Mouse (Mus musculus) right cerebral cortex, postnatal 25 days (tissue): ENCODE measurements around the gene Pnpo.

Experiments used
- DNase-seq: peaks from one replicate; pipeline ENCODE4 v3.0.0; 2022

The Pnpo gene

DNA sequence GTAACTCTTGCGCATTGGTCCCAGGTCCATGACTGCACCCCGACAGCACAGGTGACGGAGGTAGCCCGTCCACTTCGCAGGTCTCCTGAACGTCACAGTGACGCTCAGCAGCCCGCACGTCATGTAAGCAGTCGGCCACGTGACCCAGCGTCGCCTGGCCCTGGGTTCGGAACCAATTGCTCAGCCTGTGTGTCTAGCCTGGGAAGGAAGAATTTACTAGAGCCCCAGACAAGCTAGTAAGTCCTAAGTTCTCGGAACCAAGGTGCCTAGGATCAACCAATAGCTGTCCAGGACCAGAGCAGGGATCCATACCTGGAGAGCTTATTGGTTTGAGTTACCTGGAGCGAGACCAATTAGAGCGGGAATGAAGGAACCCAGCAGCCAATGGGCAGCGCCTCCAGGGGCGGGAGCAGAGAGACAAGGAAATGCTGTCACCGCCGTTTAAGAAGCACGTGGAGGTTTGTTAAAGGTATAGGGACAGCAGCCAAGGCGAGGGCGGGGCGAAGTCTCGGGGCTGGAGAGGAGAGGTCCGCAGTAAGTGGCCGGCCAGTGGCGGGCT, at the start of gene Pnpo:
Pnpo (minus strand) TSS at position 241 of the 559 bp plus-strand sequence.
- DNase-seq: peak; percentile 91

DNA sequence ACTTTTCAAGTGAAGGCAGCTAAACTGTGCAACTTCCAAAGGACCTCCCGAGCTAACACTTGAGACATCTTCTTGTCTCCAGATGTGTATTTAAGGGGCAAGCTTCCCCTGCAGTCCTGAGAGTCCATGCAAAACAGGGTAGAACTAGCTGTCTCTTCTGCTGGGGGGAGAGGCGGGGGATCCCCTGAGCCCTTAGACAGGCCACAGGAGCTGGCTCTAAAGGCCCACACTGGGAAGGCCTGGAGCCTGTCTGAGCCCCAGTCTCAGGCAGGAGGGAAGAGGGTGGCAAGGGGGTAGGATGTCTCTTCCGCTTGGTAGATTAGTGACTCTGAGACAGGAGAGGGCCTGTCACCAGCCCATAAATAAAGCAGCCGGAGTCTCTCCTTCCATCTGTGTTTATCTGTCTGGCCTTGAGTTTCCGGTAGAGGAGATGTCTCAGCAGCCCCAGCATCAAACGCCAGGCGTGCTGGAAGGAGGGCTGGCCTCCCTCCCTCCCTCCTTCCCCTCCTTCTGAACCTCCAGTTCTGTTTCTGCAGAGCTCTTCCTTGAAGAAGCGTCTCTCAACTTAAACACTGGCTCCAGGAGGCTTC, 49.0 kb upstream of the Pnpo start:
- DNase-seq: no peak

- DNase-seq: no peak
Measured at GRCm38 (mm10) chr11:96991501-96991900, 47.7 kb upstream of the Pnpo start.

DNA sequence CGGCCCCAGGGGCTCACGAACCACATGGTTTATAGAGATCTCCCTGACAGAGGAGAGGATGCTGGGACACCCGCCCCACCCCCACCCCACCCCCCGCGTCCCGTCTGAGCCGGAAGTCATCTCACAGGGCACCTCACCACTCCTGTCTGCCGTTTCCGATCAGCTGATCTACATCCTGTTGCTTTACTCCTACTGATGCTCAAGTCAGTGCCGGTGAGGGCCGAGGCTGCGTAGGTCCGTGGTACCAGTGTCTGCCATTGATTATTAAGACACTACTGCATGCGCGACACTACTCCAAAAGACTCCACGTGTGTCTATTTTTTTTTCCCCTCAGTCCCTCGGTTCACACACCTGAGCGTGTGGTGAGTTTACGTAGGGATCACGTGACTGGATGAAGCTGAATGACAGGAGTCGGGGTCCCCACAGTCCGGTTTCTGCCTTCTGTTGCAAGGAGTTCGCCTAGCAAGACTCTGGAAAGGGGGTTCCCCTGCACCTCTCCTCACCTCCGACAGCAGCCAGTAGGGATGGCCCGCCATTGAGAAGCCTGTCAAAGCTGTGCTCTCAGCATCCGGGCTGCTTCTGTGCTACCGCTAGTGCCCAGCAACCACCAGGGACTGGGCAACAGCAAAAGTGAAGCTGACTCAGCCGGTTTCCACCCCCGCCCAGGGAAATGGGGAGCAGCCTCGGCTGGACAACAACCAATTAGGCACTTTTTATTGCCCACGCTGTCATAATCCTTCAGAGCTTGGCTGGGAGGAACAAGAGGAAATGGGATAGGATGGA, 44.3 kb upstream of the Pnpo start:
- no peak for DNase-seq

GRCm38 (mm10) chr11:96986463-96986862, 42.7 kb upstream of the Pnpo start:
- no peak for DNase-seq

- no peak for DNase-seq
Measured at GRCm38 (mm10) chr11:96984903-96985302, 41.1 kb upstream of the Pnpo start.

- DNase-seq: no peak
Measured at GRCm38 (mm10) chr11:96982859-96983258, 39.1 kb upstream of the Pnpo start, which contains the start of gene Sp2. Sp2 (minus strand) TSS chr11:96982959.

DNA sequence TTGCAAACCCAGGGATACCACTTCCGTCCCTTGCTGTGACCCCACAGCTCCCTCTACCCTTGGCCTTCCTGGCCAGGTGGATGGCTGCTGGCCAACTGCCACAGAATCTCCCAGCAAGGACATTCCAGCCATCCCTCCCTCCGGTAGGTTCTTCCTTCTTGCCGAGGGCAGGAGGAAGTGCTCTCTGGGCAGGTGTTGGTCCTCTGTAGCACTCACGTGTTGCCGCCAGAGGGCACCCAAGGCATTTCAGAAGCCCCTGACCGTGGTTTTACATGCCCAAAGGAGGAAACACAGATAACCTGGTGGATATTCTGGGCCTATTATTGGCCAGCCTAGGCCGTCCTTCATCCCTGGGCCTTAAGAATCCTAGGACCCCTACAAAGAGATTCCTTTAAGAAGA, 38.6 kb upstream of the Pnpo start:
- DNase-seq: peak; percentile 72

DNA sequence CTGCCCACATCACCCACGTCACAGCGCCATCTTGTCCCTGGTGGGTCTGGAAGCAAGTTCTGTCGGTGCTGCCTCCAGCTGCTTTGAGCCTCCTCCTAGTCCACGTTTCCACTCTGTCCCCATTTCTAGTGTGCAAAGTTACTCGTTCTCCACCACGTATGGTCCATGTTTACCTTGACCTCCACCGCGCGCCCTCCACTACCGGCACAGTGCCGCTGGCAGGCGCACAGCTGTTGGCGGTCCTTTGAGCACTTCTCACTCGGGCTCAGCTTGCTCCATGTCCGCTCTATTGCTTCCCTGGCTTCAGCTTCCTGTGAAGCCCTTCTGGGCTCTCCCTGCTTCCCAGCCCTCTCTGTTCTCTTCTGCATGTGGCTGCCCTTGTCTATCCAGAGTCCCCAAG, 37.7 kb upstream of the Pnpo start:
- no peak for DNase-seq

- no peak for DNase-seq
Measured at GRCm38 (mm10) chr11:96980021-96980420, 36.2 kb upstream of the Pnpo start.

- no peak for DNase-seq
Measured at GRCm38 (mm10) chr11:96979329-96979728, 35.5 kb upstream of the Pnpo start.

DNA sequence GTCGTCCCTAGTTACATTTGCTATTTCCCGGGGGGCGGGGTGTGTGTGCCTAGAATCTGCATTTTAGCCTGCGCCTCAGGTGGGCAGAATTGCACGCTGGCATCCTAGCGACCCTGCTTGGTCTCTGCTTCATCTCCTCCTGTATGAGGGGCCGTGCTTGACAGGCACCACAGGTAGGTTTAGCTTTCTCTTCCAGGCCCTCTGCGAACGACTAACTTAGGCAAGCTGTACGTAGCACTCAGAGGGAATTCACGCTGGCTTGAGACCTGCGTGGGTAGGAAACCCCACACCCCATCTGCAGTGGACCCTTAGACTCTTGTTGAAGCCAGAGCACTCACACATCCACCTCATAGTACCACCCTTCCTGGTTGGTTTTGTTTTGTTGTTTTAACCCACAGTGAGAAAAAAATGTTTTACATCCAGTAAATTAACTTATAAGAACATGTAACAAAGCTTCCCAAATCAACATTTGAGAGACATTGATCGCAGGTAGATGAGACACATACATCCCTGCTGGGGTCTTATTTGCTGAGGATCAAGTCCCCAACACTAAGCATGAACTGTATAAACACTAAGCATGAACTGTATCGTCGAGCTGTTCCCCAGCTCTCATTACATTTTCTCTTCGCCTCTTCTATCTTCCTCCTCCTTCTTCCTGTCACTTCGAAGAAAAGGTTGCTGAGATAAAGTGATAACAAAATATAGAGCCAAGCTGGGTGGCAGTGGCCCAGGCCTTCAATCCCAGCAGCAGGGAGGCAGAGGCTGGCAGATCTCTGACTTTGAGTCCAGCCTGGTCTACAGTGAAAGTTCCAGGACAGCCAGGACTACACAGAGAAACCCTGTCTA, 34.8 kb upstream of the Pnpo start:
- no peak for DNase-seq

- peak; percentile 99 for DNase-seq
Measured at GRCm38 (mm10) chr11:96977606-96978400, 34.0 kb upstream of the Pnpo start.

DNA sequence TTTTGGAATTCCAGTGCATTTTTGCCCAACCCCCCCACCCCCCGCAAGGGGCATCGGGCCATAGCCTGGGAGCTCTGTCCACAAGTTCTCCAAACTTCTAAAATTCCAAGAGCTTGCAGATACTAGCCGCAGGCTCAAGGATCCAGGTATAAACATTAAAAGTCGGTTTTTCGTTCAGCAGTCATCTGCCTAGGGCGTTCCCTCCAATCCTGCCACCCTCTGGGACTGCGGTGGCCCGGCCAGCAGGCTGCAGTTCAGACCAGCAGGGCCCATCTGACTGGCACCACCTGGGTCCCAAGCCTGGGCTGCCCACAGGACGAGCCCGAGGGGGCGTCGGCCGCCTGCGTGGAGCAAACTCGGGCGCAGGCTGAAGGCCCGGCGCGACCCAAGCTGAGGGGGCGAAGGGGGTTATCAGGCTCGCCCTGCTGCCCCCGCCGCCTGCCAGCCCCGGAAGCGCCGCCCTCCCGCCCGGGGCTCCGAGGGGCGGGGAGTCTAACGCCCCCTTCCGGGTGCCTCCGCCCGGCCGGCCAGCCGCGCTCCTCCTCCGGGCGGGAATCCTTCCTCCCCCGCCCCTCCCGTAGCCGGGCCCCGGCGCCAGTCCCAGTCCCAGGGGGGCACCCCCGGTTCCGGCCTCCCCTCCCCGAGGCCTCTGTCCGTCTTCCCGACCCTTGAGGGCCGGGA, 33.3 kb upstream of the Pnpo start:
- peak; percentile 91 for DNase-seq

- DNase-seq: no peak
Measured at GRCm38 (mm10) chr11:96976379-96976687, 32.5 kb upstream of the Pnpo start.

DNA sequence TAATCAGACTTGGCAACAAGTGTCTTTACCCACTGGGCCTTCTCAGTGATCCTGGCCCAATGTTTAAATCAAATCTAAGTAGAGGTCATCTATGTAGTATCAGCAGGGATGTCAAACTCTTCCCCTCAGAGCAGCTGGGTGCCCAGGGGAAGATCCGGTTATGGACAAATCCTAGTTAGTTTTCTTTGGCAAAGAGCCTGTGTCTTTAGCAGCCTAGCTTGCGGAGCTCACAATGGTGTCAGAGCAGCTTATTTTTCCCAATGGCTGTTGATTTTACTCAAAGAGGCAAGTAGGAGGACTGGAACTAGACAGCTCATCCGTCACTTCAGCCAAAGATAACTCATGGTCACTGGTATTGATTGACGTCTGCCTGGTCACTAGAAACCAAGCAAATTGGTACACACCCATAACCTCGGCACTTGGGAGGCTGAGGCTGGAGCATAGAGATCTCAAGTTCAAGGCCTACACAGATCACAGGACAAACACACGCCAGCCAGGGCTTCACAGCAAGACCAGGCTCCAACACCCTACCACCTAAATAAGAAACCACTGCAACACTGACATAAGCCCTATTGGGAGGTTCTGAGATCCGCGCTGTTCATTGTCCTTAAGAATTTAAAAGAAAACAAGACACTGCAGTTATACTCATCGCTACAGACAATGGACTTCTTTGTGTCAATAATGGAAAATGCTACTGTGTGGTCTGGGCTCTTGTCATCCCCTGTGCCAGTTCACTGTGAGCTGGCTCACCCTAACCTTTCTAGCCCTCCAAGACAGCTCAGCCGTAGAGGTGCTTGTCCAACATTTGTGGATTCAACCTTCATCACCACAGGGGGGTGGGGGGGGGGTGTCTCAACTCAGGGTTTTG, 32.0 kb upstream of the Pnpo start:
- no peak for DNase-seq

DNA sequence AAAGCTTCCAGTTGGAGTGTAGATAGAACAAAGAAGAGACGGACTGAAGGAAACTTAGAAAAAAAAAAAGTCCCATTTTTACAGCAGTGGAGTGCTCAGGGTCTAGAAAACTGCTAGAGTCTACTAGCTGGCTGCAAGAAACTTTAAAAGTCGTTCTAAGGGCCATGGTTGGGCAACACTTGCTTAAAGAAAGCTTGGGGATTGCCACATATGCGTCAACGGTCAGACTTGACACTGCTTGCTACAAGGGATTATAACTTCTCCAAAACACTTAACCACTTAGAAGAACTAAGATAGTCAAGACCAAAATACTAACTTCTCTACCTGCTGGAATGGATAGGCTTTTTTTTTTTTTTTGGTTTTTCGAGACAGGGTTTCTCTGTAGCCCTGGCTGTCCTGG, 31.0 kb upstream of the Pnpo start:
- no peak for DNase-seq

DNA sequence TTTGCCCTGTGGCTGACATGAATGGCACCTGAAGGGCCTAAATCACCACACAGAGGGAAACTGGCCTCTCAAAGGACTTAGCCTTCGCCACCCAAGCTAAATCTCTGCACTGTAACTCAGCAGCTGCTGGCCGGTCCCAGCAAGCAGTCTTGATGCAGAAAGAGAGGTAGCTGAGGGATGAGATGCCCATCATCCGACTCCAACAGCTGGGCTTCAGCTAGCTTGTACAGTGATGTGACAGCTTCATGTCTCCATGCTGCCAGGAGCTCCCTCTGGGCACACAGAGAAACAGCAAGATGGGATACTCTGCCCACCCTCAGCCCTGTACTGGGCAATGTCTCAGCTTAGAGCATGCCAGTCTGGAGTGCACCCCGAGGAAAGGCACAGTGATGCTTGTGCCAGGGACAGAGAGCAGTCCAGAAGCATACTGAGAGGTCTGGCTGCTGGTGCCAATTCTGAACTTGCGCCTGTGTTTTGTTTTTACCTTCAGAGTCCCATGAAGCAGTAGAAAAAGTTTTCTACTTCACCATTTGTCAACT, 29.7 kb upstream of the Pnpo start:
- DNase-seq: no peak

DNA sequence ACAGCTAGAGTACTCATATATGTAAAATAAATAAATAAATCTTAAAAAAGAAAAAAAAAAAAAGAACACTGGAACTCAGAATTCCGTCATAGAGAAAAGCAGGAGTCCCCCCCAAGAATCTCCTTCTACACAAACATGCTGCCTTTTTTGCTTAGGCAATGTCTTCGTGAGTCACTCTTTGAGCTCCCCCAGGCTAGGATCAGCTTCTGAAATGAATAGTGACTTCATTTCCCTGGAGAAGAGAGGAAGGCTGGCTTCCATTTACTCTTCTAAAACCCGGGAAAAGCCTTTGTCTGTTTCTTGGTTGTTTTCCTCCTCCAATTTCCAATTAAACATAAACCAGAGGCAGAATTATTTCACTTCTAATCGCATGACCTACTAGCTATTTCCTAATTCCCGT, 29.1 kb upstream of the Pnpo start:
- DNase-seq: no peak

- no peak for DNase-seq
Measured at GRCm38 (mm10) chr11:96970341-96970740, 26.6 kb upstream of the Pnpo start.

GRCm38 (mm10) chr11:96969746-96970145, 26.0 kb upstream of the Pnpo start:
- no peak for DNase-seq
